Mouse (Mus musculus): Measurements from ENCODE around the gene Srrt. TPM values are rescaled to one million over a fixed set of nuclear protein-coding genes. Genes with fewer than 3 reads are reported as not detected.

The Srrt gene
- total and polyA plus RNA-seq, 3 experiments = 291 to 454 TPM; not detected in 1

DNA sequence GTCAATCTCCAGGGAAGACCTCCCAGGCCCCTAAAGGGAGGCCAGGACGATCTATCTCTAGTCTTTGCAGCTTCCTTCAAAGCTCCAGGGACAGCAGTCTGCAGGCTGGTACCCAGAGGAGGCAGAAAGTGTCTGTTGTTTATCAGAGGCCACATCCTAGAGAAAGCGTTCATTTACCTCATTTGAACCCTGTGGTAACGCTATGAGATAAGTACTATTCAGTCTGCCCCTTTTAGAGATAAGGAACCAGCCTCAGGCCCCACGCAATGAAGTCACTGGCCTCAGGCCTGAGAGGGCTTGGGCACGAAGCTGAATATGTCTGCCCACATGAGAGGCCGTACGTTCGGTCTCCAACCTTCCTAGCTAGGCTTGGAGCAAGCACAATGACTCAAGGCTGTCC lies 9.9 kb upstream of the Srrt start (continued):
- TF ChIP-seq ZKSCAN1 (IDR thresholded peaks at IDR 0.05; ENCODE audit: low read depth, low read length) = no peak
- no peak for TF ChIP-seq USF1 (IDR thresholded peaks at IDR 0.05; ENCODE audit: low read depth, low read length)

DNA sequence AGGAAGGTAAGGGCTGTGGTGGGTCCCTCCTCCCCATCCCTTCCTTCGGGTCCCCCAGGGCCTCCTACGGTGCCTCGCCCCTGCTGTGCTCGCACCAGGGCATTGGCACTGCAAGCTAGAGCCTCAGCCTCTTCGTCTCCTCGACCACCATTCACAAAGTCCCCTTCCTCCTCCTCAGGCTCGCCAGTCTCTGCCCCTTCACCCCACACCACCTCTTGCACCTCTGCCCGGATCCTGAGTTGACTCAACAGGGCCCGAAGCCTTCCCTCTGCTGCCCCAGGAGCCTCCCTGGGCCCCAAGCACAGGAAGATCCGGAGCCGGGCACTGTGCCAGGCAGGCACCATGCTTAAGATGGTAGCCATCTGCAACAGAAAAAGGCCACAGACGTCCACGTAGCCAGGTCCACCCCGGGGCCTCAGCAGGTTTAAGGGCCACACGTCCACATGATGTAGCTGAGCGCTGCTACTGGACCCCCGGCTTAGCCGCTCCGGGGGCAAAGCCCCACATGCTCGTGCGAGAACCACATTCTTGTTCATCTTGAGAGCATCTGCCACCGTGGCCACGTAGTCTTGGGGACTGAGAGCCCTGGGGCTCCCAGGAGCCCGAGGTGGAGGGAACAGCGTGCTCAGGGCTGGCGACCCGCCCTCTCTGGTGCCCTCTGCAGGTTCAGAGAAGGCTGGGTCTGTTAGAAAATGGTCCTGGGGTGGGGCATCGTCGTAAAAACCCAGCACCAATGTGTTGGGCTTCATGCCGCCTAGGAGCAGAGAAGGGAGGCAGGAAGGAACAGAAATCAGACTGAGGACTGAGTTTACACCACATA lies 7.8 kb upstream of the Srrt start:
- H3K79me2 ChIP-seq (ENCODE audit: control insufficient read depth, insufficient read depth, low read length, poor library complexity) = no peaks in the 10 kb centered on the region
- no peak for DNase-seq (ENCODE audit: low read depth, low spot score)
- H3K4me1 ChIP-seq (ENCODE audit: control insufficient read depth in 1 of 2, insufficient read depth in 2 of 2, low read length in 2 of 2) = peaks cover 16 to 17% of the 10 kb centered on the region in 2 experiments
- peaks cover 0 to 13% of the 10 kb centered on the region in 2 experiments; a peak in 3 of 4 replicates for H3K36me3 ChIP-seq (ENCODE audit: control insufficient read depth in 1 of 2, insufficient read depth in 2 of 2, low read length in 2 of 2)
- no peak overlapping the region for H3K27ac ChIP-seq (ENCODE audit: control insufficient read depth, low read depth, low read length)
- no peak for TF ChIP-seq TCF12 (IDR thresholded peaks at IDR 0.05; ENCODE audit: low read depth, low read length)
- peak in 2 of 3 experiments; percentile 36 to 43; a peak in 5 of 6 replicates for TF ChIP-seq CTCF (IDR thresholded peaks at IDR 0.05 in 2 of 3, conservative IDR thresholded peaks at IDR 0.05 in 1 of 3; ENCODE audit: control insufficient read depth in 1 of 3, insufficient read depth in 1 of 3, low read depth in 2 of 3, low read length in 3 of 3, poor library complexity in 1 of 3, severe bottlenecking in 1 of 3)
- TF ChIP-seq MAZ (IDR thresholded peaks at IDR 0.05; ENCODE audit: low read depth, low read length) = no peak
- no peak for TF ChIP-seq USF2 (IDR thresholded peaks at IDR 0.05; ENCODE audit: borderline replicate concordance in 1 of 2, insufficient read depth in 1 of 2, low read depth in 1 of 2, low read length in 2 of 2)
- TF ChIP-seq TAL1 (IDR thresholded peaks at IDR 0.05; ENCODE audit: low read length) = no peak
- TF ChIP-seq ELF1 (IDR thresholded peaks at IDR 0.05; ENCODE audit: low read depth, low read length) = no peak
- no peak for TF ChIP-seq MEF2A (IDR thresholded peaks at IDR 0.05; ENCODE audit: extremely low read depth, insufficient replicate concordance, low read depth, low read length, poor library complexity, severe bottlenecking)
- 0 out of 2 replicates have a peak, but pooled peaks have one; percentile 10 for TF ChIP-seq SMC3 (IDR thresholded peaks at IDR 0.05; ENCODE audit: low read depth, low read length)
- H3K27me3 ChIP-seq (ENCODE audit: control insufficient read depth in 1 of 2, insufficient read depth in 2 of 2, low read length in 2 of 2) = no peaks in the 10 kb centered on the region
- H3K4me3 ChIP-seq (ENCODE audit: control insufficient read depth in 1 of 2, insufficient read depth in 1 of 2, low read depth in 2 of 2, low read length in 2 of 2) = no peak overlapping the region
- H3K9me3 ChIP-seq (replicated peaks; ENCODE audit: insufficient read depth, low read length) = no peaks in the 10 kb centered on the region
- no peak overlapping the region for H3K9ac ChIP-seq (ENCODE audit: control insufficient read depth, low read depth, low read length, poor library complexity, severe bottlenecking)

DNA sequence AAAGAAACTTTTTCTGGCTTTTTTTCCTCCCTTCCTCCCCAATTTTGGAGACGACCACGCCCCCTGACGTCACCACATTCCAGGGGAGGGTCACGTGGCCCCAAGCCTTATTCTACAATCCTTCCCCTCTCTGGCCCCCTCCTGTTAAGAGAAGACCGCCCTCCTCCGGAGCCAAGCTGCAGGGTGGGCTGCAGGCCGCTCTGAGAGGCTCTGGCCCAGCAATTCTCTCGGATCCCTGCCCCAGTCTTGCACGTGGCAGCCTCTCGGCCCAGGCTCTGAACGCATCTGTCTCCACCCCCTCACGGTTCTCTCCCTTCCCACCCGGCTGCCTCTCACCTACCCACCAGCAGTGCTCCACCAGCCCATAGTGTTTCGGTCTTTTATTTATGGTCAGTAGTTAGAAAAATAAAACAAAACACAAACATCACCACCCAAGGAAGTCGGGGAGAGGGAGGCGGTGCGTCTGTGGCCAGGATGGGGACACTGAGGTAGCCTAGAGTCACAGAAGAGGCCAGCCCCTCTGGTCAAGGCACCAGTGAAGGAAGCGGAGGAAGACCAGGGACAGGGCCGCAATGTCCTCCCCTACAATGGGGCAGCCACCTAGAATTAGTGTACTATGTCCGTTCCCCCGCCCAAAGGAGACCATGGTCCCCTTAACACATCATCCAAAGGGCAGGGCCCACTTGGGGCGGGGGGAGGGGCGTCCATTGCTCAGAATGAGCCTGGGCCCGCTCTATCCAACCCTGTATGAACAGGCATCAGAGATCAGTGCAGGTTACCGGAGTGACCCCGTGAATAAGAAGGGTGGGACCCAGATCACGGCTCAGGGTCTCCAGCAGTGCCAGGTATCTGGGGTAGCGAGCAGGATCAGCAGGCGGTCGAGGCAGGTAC lies 7.0 kb upstream of the Srrt start, which contains the start of gene Trip6:
TSS of gene Trip6 (minus strand) at position 212 of the 891 bp plus-strand sequence.
- no peak for DNase-seq (ENCODE audit: low read depth, low spot score)
- no peak for TF ChIP-seq MYB (IDR thresholded peaks at IDR 0.05; ENCODE audit: low read depth, low read length)
- TF ChIP-seq CTCF (IDR thresholded peaks at IDR 0.05 in 2 of 3, conservative IDR thresholded peaks at IDR 0.05 in 1 of 3; ENCODE audit: control insufficient read depth in 1 of 3, insufficient read depth in 1 of 3, low read depth in 2 of 3, low read length in 3 of 3, poor library complexity in 1 of 3, severe bottlenecking in 1 of 3) = no peak
- TF ChIP-seq RCOR1 (IDR thresholded peaks at IDR 0.05; ENCODE audit: low read depth, low read length) = no peak
- no peak for TF ChIP-seq MAZ (IDR thresholded peaks at IDR 0.05; ENCODE audit: low read depth, low read length)
- no peak for TF ChIP-seq ETS1 (IDR thresholded peaks at IDR 0.05; ENCODE audit: low read depth, low read length)
- TF ChIP-seq POLR2A (IDR thresholded peaks at IDR 0.05; ENCODE audit: control insufficient read depth in 1 of 2, insufficient read depth in 1 of 2, low read depth in 1 of 2, low read length in 2 of 2, poor library complexity in 1 of 2) = no peak
- TF ChIP-seq ZC3H11A (IDR thresholded peaks at IDR 0.05; ENCODE audit: low read depth, low read length) = no peak
- TF ChIP-seq MEF2A (IDR thresholded peaks at IDR 0.05; ENCODE audit: extremely low read depth, insufficient replicate concordance, low read depth, low read length, poor library complexity, severe bottlenecking) = no peak
- TF ChIP-seq ZMIZ1 (IDR thresholded peaks at IDR 0.05; ENCODE audit: low read depth, low read length) = no peak
- no peak for TF ChIP-seq USF1 (IDR thresholded peaks at IDR 0.05; ENCODE audit: low read depth, low read length)
- TF ChIP-seq MAX (IDR thresholded peaks at IDR 0.05; ENCODE audit: low read length) = no peak
- TF ChIP-seq POLR2AphosphoS2 (IDR thresholded peaks at IDR 0.05; ENCODE audit: low read length) = no peak
- no peak for TF ChIP-seq JUND (IDR thresholded peaks at IDR 0.05; ENCODE audit: low read depth, low read length)
- TF ChIP-seq GABPA (IDR thresholded peaks at IDR 0.05; ENCODE audit: low read depth, low read length) = no peak
- TF ChIP-seq USF2 (IDR thresholded peaks at IDR 0.05; ENCODE audit: borderline replicate concordance in 1 of 2, insufficient read depth in 1 of 2, low read depth in 1 of 2, low read length in 2 of 2) = no peak
- TF ChIP-seq E2F4 (IDR thresholded peaks at IDR 0.05; ENCODE audit: borderline replicate concordance, low read depth, low read length) = no peak
- no peak for TF ChIP-seq MYC (IDR thresholded peaks at IDR 0.05; ENCODE audit: low read depth, low read length)
- TF ChIP-seq NRF1 (IDR thresholded peaks at IDR 0.05; ENCODE audit: insufficient read depth, low read depth, low read length, poor library complexity, severe bottlenecking) = no peak

More for the DNA sequence above, 7.0 kb upstream of the Srrt start, which contains the start of gene Trip6:
- peaks cover 0 to 13% of the 10 kb centered on the region in 2 experiments; a peak in 3 of 4 replicates for H3K36me3 ChIP-seq (ENCODE audit: control insufficient read depth in 1 of 2, insufficient read depth in 2 of 2, low read length in 2 of 2)
- H3K9me3 ChIP-seq (replicated peaks; ENCODE audit: insufficient read depth, low read length) = no peaks in the 10 kb centered on the region
- no peak within 1 kb of the TSS for H3K9ac ChIP-seq (ENCODE audit: control insufficient read depth, low read depth, low read length, poor library complexity, severe bottlenecking)
- no peaks in the 10 kb centered on the region for H3K27me3 ChIP-seq (ENCODE audit: control insufficient read depth in 1 of 2, insufficient read depth in 2 of 2, low read length in 2 of 2)
- H3K4me1 ChIP-seq (ENCODE audit: control insufficient read depth in 1 of 2, insufficient read depth in 2 of 2, low read length in 2 of 2) = peaks cover 16 to 17% of the 10 kb centered on the region in 2 experiments
- no peaks in the 10 kb centered on the region for H3K79me2 ChIP-seq (ENCODE audit: control insufficient read depth, insufficient read depth, low read length, poor library complexity)
- no peak within 1 kb of the TSS for H3K4me3 ChIP-seq (ENCODE audit: control insufficient read depth in 1 of 2, insufficient read depth in 1 of 2, low read depth in 2 of 2, low read length in 2 of 2)
- no peak within 1 kb of the TSS for H3K27ac ChIP-seq (ENCODE audit: control insufficient read depth, low read depth, low read length)

Data from MEL (cell line).